Mouse (Mus musculus): ENCODE results near the gene Pgap3.

- TF ChIP-seq CTCF (IDR thresholded peaks at IDR 0.05) (peak; percentile 100), EP300 (IDR thresholded peaks at IDR 0.05) (no peak)
These were observed 58.0 kb downstream of the Pgap3 start for GRCm38 (mm10) chr11:98342000-98342945.
